In genomic region chr1:182090298-182090677, GRCm38 (mm10) we compare ENCODE assay signal across 10 mouse cellular contexts. TPM values are rescaled to one million over a fixed set of nuclear protein-coding genes. Genes with fewer than 3 reads are reported as not detected.
A peak's percentile ranks its signal among the peaks of the same experiment; 100 is the strongest.
DNase-seq lines count a peak whose midpoint lies in the region; ATAC-seq and TF ChIP-seq lines count a peak whose summit lies in the region.
"Had no signal": no experiment of that assay in that cellular context is flagged by ENCODE, and none has a peak within 500 bp of the region (broad histone marks: within the 10 kb centered on the region; RNA-seq: fewer than 3 reads in every experiment).

No protein-coding gene starts in this region.

- no peaks in the 10 kb centered on the region for H3K27me3 ChIP-seq in forebrain, embryonic 14.5 days (replicated peaks; ENCODE audit: control insufficient read depth, insufficient read depth, low read length)
- no peaks in the 10 kb centered on the region for H3K27me3 ChIP-seq in forebrain, embryonic 11.5 days (ENCODE audit: control insufficient read depth, insufficient read depth, low read length)
- 0 out of 2 replicates have a peak, but pooled peaks cover 4% of the 10 kb centered on the region for H3K27me3 ChIP-seq in E14TG2a.4 (ENCODE audit: insufficient read depth, low read length)
- H3K27me3 ChIP-seq in heart, postnatal 0 days (ENCODE audit: control insufficient read depth, insufficient read depth, low read length) = no peaks in the 10 kb centered on the region
- H3K27me3 ChIP-seq in midbrain, embryonic 12.5 days = no peaks in the 10 kb centered on the region

- 0 out of 2 replicates have a peak overlapping the region, but pooled peaks have one; percentile 9 for H3K27ac ChIP-seq in forebrain, embryonic 14.5 days (ENCODE audit: low read depth, low read length)
- H3K27ac ChIP-seq in forebrain, embryonic 11.5 days (ENCODE audit: low read depth, low read length) = no peak overlapping the region
- H3K27ac ChIP-seq in heart, postnatal 0 days (ENCODE audit: low read depth) = peak overlapping the region; percentile 67
- peak overlapping the region; percentile 46; the same call in 1 of the 2 replicates for H3K27ac ChIP-seq in midbrain, embryonic 12.5 days (replicated peaks)

- DNase-seq in forebrain, embryonic 14.5 days (ENCODE audit: low spot score) = no peak
- DNase-seq in forebrain, embryonic 11.5 days (ENCODE audit: low spot score) = no peak
- no peak for DNase-seq in heart, postnatal 0 days (ENCODE audit: low spot score)
- no peak for DNase-seq in ovary, postnatal 36 days (ENCODE audit: low spot score)
- no peak for DNase-seq in left cerebral cortex, postnatal 36 days (ENCODE audit: low spot score in 2 of 2)
- no peak for DNase-seq in spleen, adult 18-20 months
- DNase-seq: liver had no signal

- no peak for ATAC-seq in forebrain, embryonic 14.5 days
- no peak for ATAC-seq in forebrain, embryonic 11.5 days (replicated peaks; ENCODE audit: low FRiP score)
- 0 out of 2 replicates have a peak, but pooled peaks have one; percentile 21 for ATAC-seq in heart, postnatal 0 days (ENCODE audit: insufficient read depth, low read depth)
- ATAC-seq in midbrain, embryonic 12.5 days (ENCODE audit: low FRiP score, low read depth) = no peak
- ATAC-seq: activated CD4-positive, CD25-positive, alpha-beta regulatory T cell, adult 4 months had no signal

- no peak overlapping the region for H3K4me3 ChIP-seq in forebrain, embryonic 14.5 days (ENCODE audit: low read depth, low read length)
- H3K4me3 ChIP-seq in forebrain, embryonic 11.5 days (ENCODE audit: low read depth, low read length) = no peak overlapping the region
- peak overlapping the region; percentile 35; the same call in 1 of the 2 replicates for H3K4me3 ChIP-seq in E14TG2a.4 (replicated peaks; ENCODE audit: low read length)
- H3K4me3 ChIP-seq in heart, postnatal 0 days (ENCODE audit: low read depth, low read length) = no peak overlapping the region
- no peak overlapping the region for H3K4me3 ChIP-seq in midbrain, embryonic 12.5 days

- no peak for TF ChIP-seq EP300 in heart, postnatal 0 days (IDR thresholded peaks at IDR 0.05; ENCODE audit: low read depth)

- no peak overlapping the region for H3K4me2 ChIP-seq in forebrain, embryonic 14.5 days (ENCODE audit: low read length)
- no peak overlapping the region for H3K4me2 ChIP-seq in forebrain, embryonic 11.5 days (ENCODE audit: low read depth, low read length, severe bottlenecking)
- H3K4me2 ChIP-seq in heart, postnatal 0 days (ENCODE audit: low read depth, low read length) = no peak overlapping the region
- H3K4me2 ChIP-seq in midbrain, embryonic 12.5 days (replicated peaks) = no peak overlapping the region

- intact Hi-C loops in left cerebral cortex, postnatal 36 days (cut with DNase I) = no loop called here

- 11% methylated on average over 5 of the region's 5 CpGs for WGBS in forebrain, embryonic 14.5 days
- 25% methylated on average over 5 of the region's 5 CpGs for WGBS in forebrain, embryonic 11.5 days
- WGBS in heart, postnatal 0 days = 19% methylated on average over 5 of the region's 5 CpGs
- 21% methylated on average over 5 of the region's 5 CpGs for WGBS in midbrain, embryonic 12.5 days

- no peaks in the 10 kb centered on the region for H3K9me3 ChIP-seq in forebrain, embryonic 14.5 days (replicated peaks; ENCODE audit: control insufficient read depth, low read length)
- H3K9me3 ChIP-seq in forebrain, embryonic 11.5 days (ENCODE audit: control insufficient read depth, low read length) = no peaks in the 10 kb centered on the region
- H3K9me3 ChIP-seq in E14TG2a.4 (ENCODE audit: low read length) = no peaks in the 10 kb centered on the region
- no peaks in the 10 kb centered on the region for H3K9me3 ChIP-seq in heart, postnatal 0 days (replicated peaks; ENCODE audit: control insufficient read depth, low read length)
- H3K9me3 ChIP-seq in midbrain, embryonic 12.5 days = no peaks in the 10 kb centered on the region

- TF ChIP-seq CTCF in E14TG2a.4 (conservative IDR thresholded peaks at IDR 0.05; ENCODE audit: low read length) = no peak
- TF ChIP-seq CTCF in heart, postnatal 0 days (IDR thresholded peaks at IDR 0.05; ENCODE audit: low read depth) = no peak

- no peaks in the 10 kb centered on the region for H3K36me3 ChIP-seq in forebrain, embryonic 14.5 days (ENCODE audit: control insufficient read depth, insufficient read depth, low read length)
- no peaks in the 10 kb centered on the region for H3K36me3 ChIP-seq in forebrain, embryonic 11.5 days (ENCODE audit: control insufficient read depth, insufficient read depth, low read length)
- no peaks in the 10 kb centered on the region for H3K36me3 ChIP-seq in E14TG2a.4 (ENCODE audit: insufficient read depth, low read length)
- no peaks in the 10 kb centered on the region for H3K36me3 ChIP-seq in heart, postnatal 0 days (replicated peaks; ENCODE audit: control insufficient read depth, insufficient read depth, low read length)
- no peaks in the 10 kb centered on the region for H3K36me3 ChIP-seq in midbrain, embryonic 12.5 days

- H3K4me1 ChIP-seq in forebrain, embryonic 14.5 days (ENCODE audit: control insufficient read depth, insufficient read depth, low read length) = peaks cover 26% of the 10 kb centered on the region
- H3K4me1 ChIP-seq in forebrain, embryonic 11.5 days (replicated peaks; ENCODE audit: control insufficient read depth, insufficient read depth, low read length) = peaks cover 8% of the 10 kb centered on the region; the same call in 1 of the 2 replicates
- peaks cover 88% of the 10 kb centered on the region for H3K4me1 ChIP-seq in E14TG2a.4 (replicated peaks; ENCODE audit: low read depth, low read length)
- H3K4me1 ChIP-seq in heart, postnatal 0 days (ENCODE audit: control insufficient read depth, insufficient read depth) = peaks cover 45% of the 10 kb centered on the region
- peaks cover 45% of the 10 kb centered on the region for H3K4me1 ChIP-seq in midbrain, embryonic 12.5 days

- no peak overlapping the region for H3K9ac ChIP-seq in forebrain, embryonic 14.5 days (ENCODE audit: low read length)
- no peak overlapping the region for H3K9ac ChIP-seq in forebrain, embryonic 11.5 days (ENCODE audit: low read length)
- H3K9ac ChIP-seq in heart, postnatal 0 days (replicated peaks; ENCODE audit: low read depth, low read length) = 0 out of 2 replicates have a peak overlapping the region, but pooled peaks have one; percentile 21
- H3K9ac ChIP-seq in midbrain, embryonic 12.5 days (replicated peaks) = 0 out of 2 replicates have a peak overlapping the region, but pooled peaks have one; percentile 7

RNA-seq across cellular contexts. Expression of gene Srp9, which starts 34.2 kb away (rescaled TPM):
- polyA plus RNA-seq in forebrain, embryonic 14.5 days (2014; fragmentation: Nextera tagmentation; extraction: Ambion mirVana) = 155 and 158 TPM in 2 replicates
- 143 and 151 TPM in 2 replicates for polyA plus RNA-seq in forebrain, embryonic 11.5 days (2014; fragmentation: Nextera tagmentation; extraction: Ambion mirVana)
- 62.5 and 65.0 TPM in 2 replicates for total RNA-seq in heart, postnatal 0 days (2014; rRNA removed; ENCODE audit: low replicate concordance)
- 147 and 155 TPM in 2 replicates for polyA plus RNA-seq in heart, postnatal 0 days (2015; fragmentation: Nextera tagmentation; extraction: Ambion mirVana)
- polyA plus RNA-seq in midbrain, embryonic 12.5 days (2016; fragmentation: Nextera tagmentation; extraction: Ambion mirVana) = 143 and 146 TPM in 2 replicates
- 10 to 100 TPM; 61.0 to 63.4 TPM for total RNA-seq in left cerebral cortex, postnatal 36 days (2021)

Comparison
In these comparisons a context has a peak if more than half of its experiments do, and no peak if none do; other contexts are left out.
1. H3K9ac ChIP-seq: peak in heart, postnatal 0 days (single experiment) and midbrain, embryonic 12.5 days (single experiment); none in forebrain, embryonic 14.5 days (single experiment) and forebrain, embryonic 11.5 days (single experiment).